Mouse (Mus musculus): ENCODE data around the gene Jade1. TPM values are rescaled to one million over a fixed set of nuclear protein-coding genes. Genes with fewer than 3 reads are reported as not detected.

Gene Jade1
- polyA plus RNA-seq, 1 experiment from 2014 or later = 11.3 TPM

- WGBS (ENCODE audit: insufficient replicate concordance) = 85% methylated on average over 5 of the region's 5 CpGs
- ATAC-seq (ENCODE audit: low read depth) = no peak
Observed at GRCm38 (mm10) chr3:41614230-41614985, 58.9 kb downstream of the Jade1 start.

GRCm38 (mm10) chr3:41618036-41618435 is 62.5 kb downstream of the Jade1 start:
- no peak overlapping the region for H3K9ac ChIP-seq
- H3K4me3 ChIP-seq (replicated peaks) = no peak overlapping the region
- no peaks in the 10 kb centered on the region for H3K9me3 ChIP-seq (replicated peaks)
- H3K27me3 ChIP-seq = no peaks in the 10 kb centered on the region
- peaks cover 16% of the 10 kb centered on the region for H3K36me3 ChIP-seq
- WGBS (ENCODE audit: insufficient replicate concordance) = 67% methylated on average over 3 of the region's 3 CpGs
- ATAC-seq (ENCODE audit: low read depth) (no peak), DNase-seq (no peak)
- H3K4me2 ChIP-seq = no peak overlapping the region
- no peaks in the 10 kb centered on the region for H3K4me1 ChIP-seq (replicated peaks)
- H3K27ac ChIP-seq = no peak overlapping the region

More at GRCm38 (mm10) chr3:41614230-41614985, 58.9 kb downstream of the Jade1 start:
- H3K36me3 ChIP-seq = peaks cover 51% of the 10 kb centered on the region
- DNase-seq = no peak
- no peaks in the 10 kb centered on the region for H3K27me3 ChIP-seq
- no peak overlapping the region for H3K9ac ChIP-seq
- no peaks in the 10 kb centered on the region for H3K4me1 ChIP-seq (replicated peaks)
- no peak overlapping the region for H3K4me3 ChIP-seq (replicated peaks)
- no peaks in the 10 kb centered on the region for H3K9me3 ChIP-seq (replicated peaks)
- no peak overlapping the region for H3K4me2 ChIP-seq
- H3K27ac ChIP-seq = no peak overlapping the region

GRCm38 (mm10) chr3:41618488-41618887 is 63.0 kb downstream of the Jade1 start:
- ATAC-seq (ENCODE audit: low read depth) (no peak), DNase-seq (no peak)
- no peaks in the 10 kb centered on the region for H3K4me1 ChIP-seq (replicated peaks)
- 71% methylated on average over 3 of the region's 3 CpGs for WGBS (ENCODE audit: insufficient replicate concordance)
- no peaks in the 10 kb centered on the region for H3K9me3 ChIP-seq (replicated peaks)
- no peaks in the 10 kb centered on the region for H3K27me3 ChIP-seq
- H3K9ac ChIP-seq = no peak overlapping the region
- H3K4me2 ChIP-seq = no peak overlapping the region
- peaks cover 12% of the 10 kb centered on the region for H3K36me3 ChIP-seq
- H3K4me3 ChIP-seq (replicated peaks) = no peak overlapping the region
- no peak overlapping the region for H3K27ac ChIP-seq

- Histone ChIP-seq H3K9me3 (replicated peaks) (no peaks in the 10 kb centered on the region), H3K27ac (no peak overlapping the region), H3K27me3 (no peaks in the 10 kb centered on the region), H3K36me3 (no peaks in the 10 kb centered on the region), H3K4me2 (no peak overlapping the region), H3K9ac (no peak overlapping the region), H3K4me3 (replicated peaks) (no peak overlapping the region), H3K4me1 (replicated peaks) (no peaks in the 10 kb centered on the region)
- WGBS (ENCODE audit: insufficient replicate concordance) = 69% methylated on average over 7 of the region's 7 CpGs
- DNase-seq = no peak
- ATAC-seq (ENCODE audit: low read depth) = no peak
Observed at GRCm38 (mm10) chr3:41620971-41621370, 65.4 kb downstream of the Jade1 start.

- Histone ChIP-seq H3K36me3 (no peaks in the 10 kb centered on the region), H3K4me1 (replicated peaks) (no peaks in the 10 kb centered on the region), H3K4me2 (no peak overlapping the region), H3K27ac (no peak overlapping the region), H3K9ac (no peak overlapping the region), H3K4me3 (replicated peaks) (no peak overlapping the region), H3K9me3 (replicated peaks) (no peaks in the 10 kb centered on the region), H3K27me3 (no peaks in the 10 kb centered on the region)
- 64% methylated on average over 1 of the region's 1 CpGs for WGBS (ENCODE audit: insufficient replicate concordance)
- DNase-seq (no peak), ATAC-seq (ENCODE audit: low read depth) (no peak)
Observed at GRCm38 (mm10) chr3:41655642-41656041, 100.1 kb downstream of the Jade1 start.

Other genes starting within 250 kb of the Jade1 start
- 6.1 and 6.3 TPM in 2 replicates for gene Sclt1, start 186.8 kb downstream of the Jade1 start, polyA plus RNA-seq (2015; fragmentation: Nextera tagmentation; extraction: Ambion mirVana)
- 7.3 and 8.3 TPM in 2 replicates for gene D3Ertd751e, start 186.9 kb downstream of the Jade1 start, polyA plus RNA-seq (2015; fragmentation: Nextera tagmentation; extraction: Ambion mirVana)